22 mouse cellular contexts compared by ENCODE assay signal in the genomic region with DNA sequence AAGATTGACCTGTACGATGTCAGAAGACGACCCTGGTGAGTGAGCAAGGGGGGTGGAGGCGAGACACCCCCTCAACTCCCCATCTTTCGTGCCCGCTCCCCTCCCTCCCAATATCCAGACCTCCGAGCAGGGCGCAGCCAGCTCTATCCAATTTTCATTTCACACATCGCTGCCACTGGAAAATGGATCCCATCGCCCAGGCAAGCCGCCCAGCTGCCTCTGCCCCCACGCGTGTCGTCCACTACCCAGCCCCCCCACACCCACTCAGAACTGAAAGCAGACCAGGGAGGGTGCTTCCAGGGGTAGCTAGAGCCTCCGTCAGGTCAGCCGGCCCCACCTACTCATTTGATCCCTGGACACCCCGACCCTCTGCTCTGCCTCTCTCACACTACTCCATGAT. TPM values are rescaled to one million over a fixed set of nuclear protein-coding genes. Genes with fewer than 3 reads are reported as not detected.
DNase-seq lines count a peak whose midpoint lies in the region; ATAC-seq lines count a peak whose summit lies in the region.
"Had no signal": no experiment of that assay in that cellular context is flagged by ENCODE, and none has a peak within 500 bp of the region (broad histone marks: within the 10 kb centered on the region; RNA-seq: fewer than 3 reads in every experiment).

No protein-coding gene starts in this region.

- H3K9ac ChIP-seq in hindbrain, embryonic 16.5 days (ENCODE audit: low read depth, low read length) = no peak overlapping the region
- no peak overlapping the region for H3K9ac ChIP-seq in forebrain, embryonic 15.5 days (replicated peaks)
- no peak overlapping the region for H3K9ac ChIP-seq in hindbrain, embryonic 15.5 days
- H3K9ac ChIP-seq in midbrain, embryonic 16.5 days (ENCODE audit: low read depth, low read length) = no peak overlapping the region
- H3K9ac ChIP-seq: heart, embryonic 12.5 days; liver, embryonic 14.5 days; lung, embryonic 15.5 days; stomach, embryonic 15.5 days had no signal

- H3K4me1 ChIP-seq in hindbrain, embryonic 10.5 days (replicated peaks) = peaks cover 65% of the 10 kb centered on the region
- H3K4me1 ChIP-seq in hindbrain, embryonic 16.5 days (ENCODE audit: control insufficient read depth, insufficient read depth, low read depth, low read length) = peaks cover 16% of the 10 kb centered on the region
- H3K4me1 ChIP-seq in forebrain, embryonic 15.5 days = peaks cover 33% of the 10 kb centered on the region
- peaks cover 67% of the 10 kb centered on the region for H3K4me1 ChIP-seq in hindbrain, embryonic 15.5 days (replicated peaks)
- H3K4me1 ChIP-seq in midbrain, embryonic 16.5 days (ENCODE audit: control insufficient read depth, insufficient read depth, low read length) = peaks cover 20% of the 10 kb centered on the region
- H3K4me1 ChIP-seq: lung, embryonic 15.5 days had no signal

- peak overlapping the region; percentile 72 for H3K27ac ChIP-seq in hindbrain, embryonic 10.5 days
- no peak overlapping the region; the same call in 1 of the 2 replicates for H3K27ac ChIP-seq in hindbrain, embryonic 16.5 days (ENCODE audit: low read depth, low read length)
- peak overlapping the region; percentile 19; the same call in 1 of the 2 replicates for H3K27ac ChIP-seq in forebrain, embryonic 15.5 days (replicated peaks)
- peak overlapping the region; percentile 63 for H3K27ac ChIP-seq in hindbrain, embryonic 15.5 days (replicated peaks)
- peak overlapping the region; percentile 50; the same call in 1 of the 2 replicates for H3K27ac ChIP-seq in midbrain, embryonic 16.5 days (ENCODE audit: low read length)
- H3K27ac ChIP-seq: gastrocnemius, adult 2 months; liver, embryonic 14.5 days; lung, embryonic 15.5 days; macrophage; stomach, embryonic 15.5 days had no signal

- 68% methylated on average over 16 of the region's 16 CpGs for WGBS in hindbrain, embryonic 10.5 days
- 35% methylated on average over 16 of the region's 16 CpGs for WGBS in hindbrain, embryonic 16.5 days
- 47% methylated on average over 16 of the region's 16 CpGs for WGBS in forebrain, embryonic 15.5 days
- 41% methylated on average over 16 of the region's 16 CpGs for WGBS in hindbrain, embryonic 15.5 days
- 47% methylated on average over 16 of the region's 16 CpGs for WGBS in midbrain, embryonic 16.5 days

- no peaks in the 10 kb centered on the region for H3K36me3 ChIP-seq in hindbrain, embryonic 10.5 days
- no peaks in the 10 kb centered on the region for H3K36me3 ChIP-seq in hindbrain, embryonic 16.5 days (ENCODE audit: control insufficient read depth, insufficient read depth, low read length)
- no peaks in the 10 kb centered on the region for H3K36me3 ChIP-seq in forebrain, embryonic 15.5 days
- H3K36me3 ChIP-seq in hindbrain, embryonic 15.5 days = no peaks in the 10 kb centered on the region
- H3K36me3 ChIP-seq in midbrain, embryonic 16.5 days (ENCODE audit: control insufficient read depth, insufficient read depth, low read length) = no peaks in the 10 kb centered on the region
- H3K36me3 ChIP-seq: heart, embryonic 12.5 days; lung, embryonic 15.5 days; stomach, embryonic 15.5 days had no signal

- H3K27me3 ChIP-seq in hindbrain, embryonic 10.5 days (ENCODE audit: insufficient read depth, poor library complexity, severe bottlenecking) = peaks cover 3% of the 10 kb centered on the region
- no peaks in the 10 kb centered on the region for H3K27me3 ChIP-seq in hindbrain, embryonic 16.5 days (replicated peaks; ENCODE audit: control insufficient read depth, insufficient read depth, low read length)
- no peaks in the 10 kb centered on the region for H3K27me3 ChIP-seq in forebrain, embryonic 15.5 days
- H3K27me3 ChIP-seq in hindbrain, embryonic 15.5 days = no peaks in the 10 kb centered on the region
- H3K27me3 ChIP-seq in midbrain, embryonic 16.5 days (ENCODE audit: control insufficient read depth, insufficient read depth, low read depth, low read length) = no peaks in the 10 kb centered on the region

- no peaks in the 10 kb centered on the region for H3K9me3 ChIP-seq in hindbrain, embryonic 10.5 days
- no peaks in the 10 kb centered on the region for H3K9me3 ChIP-seq in hindbrain, embryonic 16.5 days (ENCODE audit: control insufficient read depth, low read length)
- no peaks in the 10 kb centered on the region for H3K9me3 ChIP-seq in forebrain, embryonic 15.5 days
- no peaks in the 10 kb centered on the region for H3K9me3 ChIP-seq in hindbrain, embryonic 15.5 days
- H3K9me3 ChIP-seq in midbrain, embryonic 16.5 days (replicated peaks; ENCODE audit: control insufficient read depth, low read length, poor library complexity, severe bottlenecking) = no peaks in the 10 kb centered on the region
- H3K9me3 ChIP-seq: heart, embryonic 12.5 days; lung, embryonic 15.5 days; stomach, embryonic 15.5 days had no signal

- no peak for DNase-seq in hindbrain, embryonic 10.5 days (ENCODE audit: low spot score)
- no peak for DNase-seq in layer of hippocampus, adult 11-12 months (ENCODE audit: low spot score)
- no peak for DNase-seq in right cerebral cortex, postnatal 10 days (ENCODE audit: low spot score in 2 of 2)
- DNase-seq in yolk sac, embryonic 10.5 days (ENCODE audit: low spot score) = no peak
- DNase-seq: adrenal gland, postnatal 36 days; B cell, adult 2 months; cerebellum, adult 11-12 months; cerebellum, postnatal 25 days; gastrocnemius, adult 2 months; heart, postnatal 14 days; kidney, adult 2 months; thymus, adult 18-20 months had no signal

- no peak overlapping the region for H3K4me2 ChIP-seq in hindbrain, embryonic 16.5 days (ENCODE audit: low read length)
- no peak overlapping the region for H3K4me2 ChIP-seq in forebrain, embryonic 15.5 days (replicated peaks)
- no peak overlapping the region for H3K4me2 ChIP-seq in hindbrain, embryonic 15.5 days
- no peak overlapping the region for H3K4me2 ChIP-seq in midbrain, embryonic 16.5 days (ENCODE audit: low read length)
- H3K4me2 ChIP-seq: heart, embryonic 12.5 days; lung, embryonic 15.5 days; stomach, embryonic 15.5 days had no signal

- ATAC-seq in hindbrain, embryonic 16.5 days = no peak
- ATAC-seq in forebrain, embryonic 15.5 days (replicated peaks) = no peak
- no peak for ATAC-seq in hindbrain, embryonic 15.5 days (ENCODE audit: low FRiP score, low read depth)
- no peak for ATAC-seq in midbrain, embryonic 16.5 days
- ATAC-seq: inflammation-experienced regulatory T-cells, adult 6 months had no signal

- no peak overlapping the region for H3K4me3 ChIP-seq in hindbrain, embryonic 10.5 days
- H3K4me3 ChIP-seq in hindbrain, embryonic 16.5 days (ENCODE audit: low read length) = no peak overlapping the region
- no peak overlapping the region for H3K4me3 ChIP-seq in forebrain, embryonic 15.5 days
- H3K4me3 ChIP-seq in hindbrain, embryonic 15.5 days = no peak overlapping the region
- no peak overlapping the region for H3K4me3 ChIP-seq in midbrain, embryonic 16.5 days (ENCODE audit: low read depth, low read length)
- H3K4me3 ChIP-seq: gastrocnemius, adult 2 months; heart, embryonic 12.5 days; lung, embryonic 15.5 days; stomach, embryonic 15.5 days had no signal

RNA-seq across cellular contexts. Expression of a gene that starts 21.4 kb away (rescaled TPM):
- polyA plus RNA-seq in hindbrain, embryonic 10.5 days (2016; fragmentation: Nextera tagmentation; extraction: Ambion mirVana) = 36.5 and 44.8 TPM in 2 replicates
- 45.7 and 46.0 TPM in 2 replicates for polyA plus RNA-seq in hindbrain, embryonic 16.5 days (2015; fragmentation: Nextera tagmentation; extraction: Ambion mirVana)
- 45.7 and 45.8 TPM in 2 replicates for polyA plus RNA-seq in forebrain, embryonic 15.5 days (2015; fragmentation: Nextera tagmentation; extraction: Ambion mirVana)
- polyA plus RNA-seq in hindbrain, embryonic 15.5 days (2015; fragmentation: Nextera tagmentation; extraction: Ambion mirVana) = 48.1 and 48.5 TPM in 2 replicates
- polyA plus RNA-seq in midbrain, embryonic 16.5 days (2015; fragmentation: Nextera tagmentation; extraction: Ambion mirVana) = 45.2 and 47.2 TPM in 2 replicates

RNA-seq across cellular contexts. Expression of a gene that starts 29.7 kb away (rescaled TPM):
- 25.1 and 25.9 TPM in 2 replicates for polyA plus RNA-seq in hindbrain, embryonic 10.5 days (2016; fragmentation: Nextera tagmentation; extraction: Ambion mirVana)
- polyA plus RNA-seq in hindbrain, embryonic 16.5 days (2015; fragmentation: Nextera tagmentation; extraction: Ambion mirVana) = 51.4 and 59.0 TPM in 2 replicates
- 34.7 and 36.0 TPM in 2 replicates for polyA plus RNA-seq in forebrain, embryonic 15.5 days (2015; fragmentation: Nextera tagmentation; extraction: Ambion mirVana)
- polyA plus RNA-seq in hindbrain, embryonic 15.5 days (2015; fragmentation: Nextera tagmentation; extraction: Ambion mirVana) = 45.3 and 47.3 TPM in 2 replicates
- polyA plus RNA-seq in midbrain, embryonic 16.5 days (2015; fragmentation: Nextera tagmentation; extraction: Ambion mirVana) = 44.4 and 50.7 TPM in 2 replicates

RNA-seq across cellular contexts. Expression of a gene that starts 29.7 kb away (rescaled TPM):
- polyA plus RNA-seq in hindbrain, embryonic 10.5 days (2016; fragmentation: Nextera tagmentation; extraction: Ambion mirVana) = 39.2 and 45.7 TPM in 2 replicates
- polyA plus RNA-seq in hindbrain, embryonic 16.5 days (2015; fragmentation: Nextera tagmentation; extraction: Ambion mirVana) = 75.8 and 78.6 TPM in 2 replicates
- polyA plus RNA-seq in forebrain, embryonic 15.5 days (2015; fragmentation: Nextera tagmentation; extraction: Ambion mirVana) = 74.9 and 78.7 TPM in 2 replicates
- polyA plus RNA-seq in hindbrain, embryonic 15.5 days (2015; fragmentation: Nextera tagmentation; extraction: Ambion mirVana) = 69.2 and 70.2 TPM in 2 replicates
- 76.2 and 82.2 TPM in 2 replicates for polyA plus RNA-seq in midbrain, embryonic 16.5 days (2015; fragmentation: Nextera tagmentation; extraction: Ambion mirVana)

RNA-seq across cellular contexts. Expression of a gene that starts 34.8 kb away (rescaled TPM):
- polyA plus RNA-seq in hindbrain, embryonic 10.5 days (2016; fragmentation: Nextera tagmentation; extraction: Ambion mirVana) = 2.6 and 4.7 TPM in 2 replicates
- polyA plus RNA-seq in hindbrain, embryonic 16.5 days (2015; fragmentation: Nextera tagmentation; extraction: Ambion mirVana) = 3.3 and 4.4 TPM in 2 replicates
- 3.7 and 4.6 TPM in 2 replicates for polyA plus RNA-seq in forebrain, embryonic 15.5 days (2015; fragmentation: Nextera tagmentation; extraction: Ambion mirVana)
- 3.4 and 4.3 TPM in 2 replicates for polyA plus RNA-seq in hindbrain, embryonic 15.5 days (2015; fragmentation: Nextera tagmentation; extraction: Ambion mirVana)
- polyA plus RNA-seq in midbrain, embryonic 16.5 days (2015; fragmentation: Nextera tagmentation; extraction: Ambion mirVana) = 3.5 and 6.1 TPM in 2 replicates
- polyA plus RNA-seq: macrophage had no signal

RNA-seq across cellular contexts. Expression of a gene that starts 39.0 kb away (rescaled TPM):
- polyA plus RNA-seq in hindbrain, embryonic 10.5 days (2016; fragmentation: Nextera tagmentation; extraction: Ambion mirVana) = 46.4 and 48.3 TPM in 2 replicates
- polyA plus RNA-seq in hindbrain, embryonic 16.5 days (2015; fragmentation: Nextera tagmentation; extraction: Ambion mirVana) = 45.8 and 46.6 TPM in 2 replicates
- polyA plus RNA-seq in forebrain, embryonic 15.5 days (2015; fragmentation: Nextera tagmentation; extraction: Ambion mirVana) = 38.9 and 41.1 TPM in 2 replicates
- polyA plus RNA-seq in hindbrain, embryonic 15.5 days (2015; fragmentation: Nextera tagmentation; extraction: Ambion mirVana) = 43.6 and 43.9 TPM in 2 replicates
- 45.3 and 49.4 TPM in 2 replicates for polyA plus RNA-seq in midbrain, embryonic 16.5 days (2015; fragmentation: Nextera tagmentation; extraction: Ambion mirVana)
